Comparison of ENCODE assay signal across 9 mouse cellular contexts in genomic region chr11:53794671-53795557, GRCm38 (mm10). TPM values are rescaled to one million over a fixed set of nuclear protein-coding genes. Genes with fewer than 3 reads are reported as not detected.
DNase-seq lines count a peak whose midpoint lies in the region; ATAC-seq and TF ChIP-seq lines count a peak whose summit lies in the region.
"Had no signal": no experiment of that assay in that cellular context is flagged by ENCODE, and none has a peak within 500 bp of the region (broad histone marks: within the 10 kb centered on the region; RNA-seq: fewer than 3 reads in every experiment).

No protein-coding gene starts in this region.

- peak overlapping the region; percentile 46; the same call in 1 of the 2 replicates for H3K27ac ChIP-seq in layer of hippocampus, adult 2 months
- H3K27ac ChIP-seq in liver, embryonic 16.5 days (ENCODE audit: low read length), result peak overlapping the region; percentile 93

- peak overlapping the region; percentile 41; the same call in 1 of the 2 replicates for H3K4me2 ChIP-seq in liver, embryonic 16.5 days (ENCODE audit: low read depth, low read length)

- H3K9ac ChIP-seq in liver, embryonic 16.5 days (ENCODE audit: low read depth, low read length), result 0 out of 2 replicates have a peak overlapping the region, but pooled peaks have one; percentile 12

- peak; percentile 95 for ATAC-seq in inflammation-experienced regulatory T-cells, adult 6 months
- ATAC-seq in liver, embryonic 16.5 days (ENCODE audit: low read depth), result peak; percentile 78

- H3K36me3 ChIP-seq in liver, embryonic 16.5 days (ENCODE audit: control insufficient read depth, insufficient read depth), result no peaks in the 10 kb centered on the region

- peaks cover 24% of the 10 kb centered on the region for H3K4me1 ChIP-seq in liver, embryonic 16.5 days (ENCODE audit: control insufficient read depth, low read depth, low read length)

- DNase-seq in layer of hippocampus, adult 2 months (ENCODE audit: low spot score in 2 of 2), result no peak
- no peak for DNase-seq in layer of hippocampus, postnatal 36 days
- DNase-seq in cerebellum, postnatal 10 days, result peak; percentile 43 to 60
- peak; percentile 53 to 56 for DNase-seq in spleen, adult 18-20 months
- no peak for DNase-seq in urinary bladder, postnatal 14 days (ENCODE audit: low spot score)
- no peak for DNase-seq in layer of hippocampus, postnatal 25 days (ENCODE audit: extremely low spot score in 1 of 2, low spot score in 1 of 2)

- 0 out of 2 replicates have a peak, but pooled peaks have one; percentile 10 for TF ChIP-seq CTCF in layer of hippocampus, adult 2 months (conservative IDR thresholded peaks at IDR 0.05)

- H3K27me3 ChIP-seq in liver, embryonic 16.5 days (ENCODE audit: control insufficient read depth, insufficient read depth, low read depth, low read length), result no peaks in the 10 kb centered on the region

- no peaks in the 10 kb centered on the region for H3K9me3 ChIP-seq in liver, embryonic 16.5 days (replicated peaks; ENCODE audit: control insufficient read depth, low read length)

- H3K4me3 ChIP-seq in layer of hippocampus, adult 2 months, result no peak overlapping the region
- H3K4me3 ChIP-seq in liver, embryonic 16.5 days (ENCODE audit: low read depth, low read length), result peak overlapping the region; percentile 18

- WGBS in liver, embryonic 16.5 days (ENCODE audit: insufficient replicate concordance), result 6% methylated on average over 25 of the region's 25 CpGs

RNA-seq across cellular contexts. Expression of gene Gm17334, which starts 21.9 kb away (rescaled TPM):
- 1 to 10 TPM; 1.1 to 1.6 TPM for total RNA-seq in layer of hippocampus, adult 2 months (2021)
- total RNA-seq in layer of hippocampus, postnatal 36 days (2021), result 1 to 10 TPM; 1.0 TPM
- 1 to 10 TPM; 5.6 to 9.0 (median 6.7) TPM for polyA plus RNA-seq in inflammation-experienced regulatory T-cells, adult 6 months (2017; shearing (Covaris generic))
- polyA plus RNA-seq in liver, embryonic 16.5 days (2015; fragmentation: Nextera tagmentation; extraction: Ambion mirVana), result 0.19 TPM in 1 of 2 replicates, not detected in the other
- total RNA-seq in layer of hippocampus, postnatal 25 days (2021), result 1 to 10 TPM; 1.0 to 1.8 TPM
- polyA plus RNA-seq: neural tube, embryonic 14.5 days had no signal

RNA-seq across cellular contexts. Expression of gene Irf1, which starts 25.1 kb away (rescaled TPM):
- 10 to 100 TPM in 1 of 2 experiments, 1 to 10 TPM in 1; 9.0 to 12.4 TPM for total RNA-seq in layer of hippocampus, adult 2 months (2021)
- total RNA-seq in layer of hippocampus, postnatal 36 days (2021), result 1 to 10 TPM; 7.4 to 7.5 TPM
- 100 to 1,000 TPM; 273 to 355 (median 291) TPM for polyA plus RNA-seq in inflammation-experienced regulatory T-cells, adult 6 months (2017; shearing (Covaris generic))
- 14.8 and 17.7 TPM in 2 replicates for polyA plus RNA-seq in liver, embryonic 16.5 days (2015; fragmentation: Nextera tagmentation; extraction: Ambion mirVana)
- total RNA-seq in layer of hippocampus, postnatal 25 days (2021), result 1 to 10 TPM; 7.6 to 7.7 TPM

Comparison
In these comparisons a context has a peak if more than half of its experiments do, and no peak if none do; other contexts are left out.
1. DNase-seq: peak in cerebellum, postnatal 10 days (2 of 2) and spleen, adult 18-20 months (2 of 2); none in layer of hippocampus, adult 2 months (0 of 2), layer of hippocampus, postnatal 36 days (0 of 2), urinary bladder, postnatal 14 days (single experiment) and layer of hippocampus, postnatal 25 days (0 of 2).